In genomic region chr11:120179374-120179773, GRCm38 (mm10) we compare ENCODE assay signal across 16 mouse cellular contexts. TPM values are rescaled to one million over a fixed set of nuclear protein-coding genes. Genes with fewer than 3 reads are reported as not detected.
DNase-seq lines count a peak whose midpoint lies in the region; ATAC-seq lines count a peak whose summit lies in the region.
"Had no signal": no experiment of that assay in that cellular context is flagged by ENCODE, and none has a peak within 500 bp of the region (broad histone marks: within the 10 kb centered on the region; RNA-seq: fewer than 3 reads in every experiment).

No protein-coding gene starts in this region.

- H3K27me3 ChIP-seq in kidney, embryonic 15.5 days: no peaks in the 10 kb centered on the region
- H3K27me3 ChIP-seq: embryonic facial prominence, embryonic 12.5 days; hindbrain, embryonic 12.5 days; limb, embryonic 13.5 days had no signal

- no peaks in the 10 kb centered on the region for H3K9me3 ChIP-seq in kidney, embryonic 15.5 days (replicated peaks)
- H3K9me3 ChIP-seq: embryonic facial prominence, embryonic 12.5 days; hindbrain, embryonic 12.5 days; limb, embryonic 13.5 days; liver, embryonic 15.5 days had no signal

- 19% methylated on average over 4 of the region's 4 CpGs for WGBS in kidney, embryonic 15.5 days

- H3K9ac ChIP-seq in kidney, embryonic 15.5 days: no peak overlapping the region
- H3K9ac ChIP-seq: embryonic facial prominence, embryonic 12.5 days; limb, embryonic 13.5 days; liver, embryonic 15.5 days had no signal

- DNase-seq in frontal cortex, postnatal 10 days (ENCODE audit: low spot score in 2 of 2): no peak
- no peak for DNase-seq in kidney, postnatal 10 days
- DNase-seq in right cerebral cortex, adult 2 months (ENCODE audit: low spot score in 2 of 2): peak; percentile 55
- no peak for DNase-seq in right cerebral cortex, adult 18-20 months
- DNase-seq in thymus, postnatal 14 days: no peak
- DNase-seq: adrenal gland, postnatal 14 days; cerebellum, adult 2 months; heart, postnatal 10 days; right cerebral cortex, postnatal 25 days had no signal

- no peak overlapping the region for H3K4me2 ChIP-seq in kidney, embryonic 15.5 days
- H3K4me2 ChIP-seq: embryonic facial prominence, embryonic 12.5 days; hindbrain, embryonic 12.5 days; limb, embryonic 13.5 days; liver, embryonic 15.5 days had no signal

- ATAC-seq in frontal cortex, adult (ENCODE audit: low TSS enrichment): peak; percentile 55; the same call in 1 of the 2 replicates
- 0 out of 2 replicates have a peak, but pooled peaks have one; percentile 16 for ATAC-seq in kidney, embryonic 15.5 days (replicated peaks; ENCODE audit: low FRiP score)

- peaks cover 41% of the 10 kb centered on the region for H3K4me1 ChIP-seq in kidney, embryonic 15.5 days

- no peaks in the 10 kb centered on the region for H3K36me3 ChIP-seq in kidney, embryonic 15.5 days
- H3K36me3 ChIP-seq: embryonic facial prominence, embryonic 12.5 days; hindbrain, embryonic 12.5 days; limb, embryonic 13.5 days; liver, embryonic 15.5 days had no signal

- no peak overlapping the region for H3K27ac ChIP-seq in kidney, embryonic 15.5 days
- H3K27ac ChIP-seq: embryonic facial prominence, embryonic 12.5 days; hindbrain, embryonic 12.5 days; limb, embryonic 13.5 days; liver, embryonic 15.5 days; stomach, postnatal 0 days had no signal

- no peak overlapping the region for H3K4me3 ChIP-seq in kidney, embryonic 15.5 days (replicated peaks)
- H3K4me3 ChIP-seq: embryonic facial prominence, embryonic 12.5 days; hindbrain, embryonic 12.5 days; limb, embryonic 13.5 days; liver, embryonic 15.5 days had no signal

RNA-seq across cellular contexts. Expression of gene Slc38a10, which starts 28.2 kb away (rescaled TPM):
- polyA plus RNA-seq in kidney, embryonic 15.5 days (2015; fragmentation: Nextera tagmentation; extraction: Ambion mirVana): 109 and 115 TPM in 2 replicates

RNA-seq across cellular contexts. Expression of gene Bahcc1, which starts 53.4 kb away (rescaled TPM):
- 11.8 and 14.1 TPM in 2 replicates for polyA plus RNA-seq in kidney, embryonic 15.5 days (2015; fragmentation: Nextera tagmentation; extraction: Ambion mirVana)

Comparison
In these comparisons a context has a peak if more than half of its experiments do, and no peak if none do; other contexts are left out.
1. DNase-seq: peak in right cerebral cortex, adult 2 months (2 of 2); none in frontal cortex, postnatal 10 days (0 of 2), kidney, postnatal 10 days (single experiment), right cerebral cortex, adult 18-20 months (single experiment) and thymus, postnatal 14 days (single experiment).